Mouse (Mus musculus) lung, postnatal 10 days (tissue): ENCODE measurements at regions not wholly inside any gene's neighbourhood (a gene's known extent, or its start where the extent isn't known, plus 50 kb on each side); places are given as distances from the start of the nearest gene placed in this dataset.

Experiments
- DNase-seq: peaks from one replicate; pipeline ENCODE4 v3.0.0; 2021

GRCm38 (mm10) chr10:23052480-23053378, 232.8 kb upstream of the Tcf21 start:
- DNase-seq: peak; percentile 73

DNA sequence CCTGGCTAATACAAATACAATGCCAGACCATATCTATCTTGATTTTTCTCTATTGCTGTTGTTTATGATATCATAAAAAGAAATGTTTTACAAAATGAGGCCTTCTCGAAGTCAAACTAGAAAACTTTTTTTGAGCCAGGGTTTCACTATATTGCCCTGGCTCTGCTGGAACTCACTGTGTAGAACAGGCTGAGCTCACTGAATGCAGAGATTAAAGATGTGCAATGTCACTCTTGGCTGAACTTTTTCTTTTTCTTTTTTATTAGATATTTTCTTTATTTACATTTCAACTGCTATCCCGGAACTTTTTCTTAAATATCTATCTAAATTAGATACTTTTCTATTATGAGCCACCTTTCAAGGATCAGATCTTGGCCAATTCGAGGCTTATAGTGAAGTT, 224.5 kb upstream of the Tcf21 start:
- DNase-seq: no peak

- DNase-seq: peak; percentile 10
Measured at GRCm38 (mm10) chr10:23031491-23032126, 211.6 kb upstream of the Tcf21 start.

GRCm38 (mm10) chr10:23027961-23028360, 208.0 kb upstream of the Tcf21 start:
- DNase-seq: no peak

DNA sequence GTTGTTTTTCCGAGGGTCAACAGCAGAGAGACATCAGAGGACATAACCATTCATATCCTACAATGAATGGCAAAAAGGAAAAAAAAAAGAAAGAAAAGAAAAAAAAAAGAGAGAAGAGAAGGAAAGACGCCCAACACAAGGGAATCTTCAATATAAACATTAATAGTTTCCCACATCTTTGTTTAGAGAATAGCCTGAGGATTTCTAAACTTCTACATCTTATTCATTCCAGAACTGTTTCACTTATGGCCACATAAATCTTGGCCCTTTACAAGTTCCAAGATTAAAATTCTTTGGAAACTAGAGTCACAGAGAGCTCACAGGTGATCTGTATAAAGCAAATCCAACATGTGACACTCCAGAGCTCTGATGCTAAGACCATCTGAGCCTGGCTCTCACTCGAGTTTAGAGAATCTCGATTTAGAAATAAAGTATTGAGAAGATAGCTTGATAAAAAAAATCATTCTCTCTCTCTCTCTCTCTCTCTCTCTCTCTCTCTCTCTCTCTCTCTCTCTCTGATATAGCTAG, 197.2 kb upstream of the Tcf21 start:
- DNase-seq: no peak

DNA sequence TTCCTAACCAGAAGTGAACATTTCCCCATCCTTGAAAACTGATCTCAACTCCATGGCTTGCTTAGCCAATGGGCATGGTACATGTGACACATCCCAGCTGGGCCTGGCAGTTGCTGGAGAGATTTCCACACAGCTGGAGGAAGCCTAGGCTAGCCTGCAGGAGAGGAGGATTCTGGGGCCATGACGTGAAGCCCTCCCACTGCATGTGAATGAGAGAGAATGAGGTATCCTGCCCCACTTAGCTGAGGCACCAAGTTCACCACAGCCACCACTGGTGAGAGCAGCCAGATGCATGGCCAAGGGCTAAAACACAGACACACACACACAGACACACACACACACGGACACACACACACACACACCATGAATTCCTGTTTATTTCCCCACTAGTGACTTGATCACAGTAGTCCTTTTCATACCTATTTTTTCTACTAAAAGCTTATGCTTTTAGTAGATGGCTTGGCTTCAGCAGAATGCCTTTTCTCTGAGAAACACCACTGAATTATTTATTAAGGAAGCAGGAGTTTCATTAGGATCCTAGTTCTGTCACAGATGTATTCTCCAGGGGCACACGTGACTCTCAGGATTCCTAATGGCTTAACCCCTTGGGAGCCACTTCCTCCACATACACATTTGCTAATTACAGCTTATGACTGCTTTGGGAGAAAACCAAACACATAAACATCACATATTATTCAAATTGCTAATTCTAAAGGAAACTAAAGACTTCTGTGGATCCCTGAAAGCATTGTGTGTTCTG, 196.1 kb upstream of the Tcf21 start:
- DNase-seq: peak; percentile 38

GRCm38 (mm10) chr10:23010715-23011114, 190.7 kb upstream of the Tcf21 start:
- DNase-seq: peak; percentile 14

DNA sequence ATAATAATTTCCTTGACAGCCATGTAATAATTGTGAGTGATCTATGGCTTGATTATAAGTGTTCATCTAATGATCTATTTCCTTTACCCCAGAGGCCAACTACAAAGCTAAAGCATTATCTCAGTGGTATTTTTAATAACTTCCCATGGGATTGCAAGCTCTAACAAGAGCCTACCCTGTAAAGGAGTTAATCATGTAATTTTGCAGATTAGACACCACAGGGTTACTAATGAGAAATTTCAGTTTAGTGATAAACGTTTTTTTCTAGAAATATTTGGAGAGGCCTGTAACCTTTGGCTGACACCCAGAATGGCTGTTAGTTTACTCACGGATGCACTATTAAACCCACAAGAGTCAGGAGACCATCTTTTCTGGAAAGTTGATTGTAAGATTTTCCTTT, 190.2 kb upstream of the Tcf21 start:
- DNase-seq: peak; percentile 34

DNA sequence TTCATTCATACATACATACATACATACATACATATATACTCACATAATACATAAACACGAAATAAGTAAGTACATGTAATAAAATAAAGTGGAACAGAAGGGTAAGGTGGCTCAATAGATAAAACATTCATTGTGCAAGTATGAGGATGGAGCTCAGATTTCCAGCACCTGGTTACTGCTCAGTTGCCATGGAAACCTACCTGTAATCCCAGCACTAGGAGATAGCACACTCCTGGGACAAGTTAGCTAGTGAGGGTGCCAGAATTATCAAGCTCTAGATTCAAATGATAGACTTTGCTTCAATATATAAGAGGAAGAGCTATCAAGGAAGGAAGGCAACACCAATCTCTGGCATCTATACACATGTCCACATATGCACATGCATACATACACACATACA, 184.8 kb upstream of the Tcf21 start:
- DNase-seq: no peak

DNA sequence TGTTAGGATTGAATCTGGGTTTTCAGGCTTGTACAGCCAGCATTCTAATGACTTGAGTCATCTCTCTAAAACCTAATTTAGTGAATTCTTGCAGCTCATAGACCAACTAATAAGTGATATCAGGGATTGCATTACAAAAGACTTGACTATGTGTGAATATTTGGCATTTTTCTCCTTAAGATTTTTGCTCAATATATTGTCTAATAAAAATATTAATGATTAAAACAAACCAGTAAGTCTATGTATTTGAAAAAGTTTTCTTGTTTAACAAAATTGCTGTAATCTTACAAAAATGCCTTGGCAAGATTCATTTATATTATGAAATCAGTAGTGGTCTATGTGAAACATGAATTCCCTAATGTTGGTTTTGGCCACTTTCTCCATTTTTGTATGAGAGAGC, 183.7 kb upstream of the Tcf21 start:
- no peak for DNase-seq

DNA sequence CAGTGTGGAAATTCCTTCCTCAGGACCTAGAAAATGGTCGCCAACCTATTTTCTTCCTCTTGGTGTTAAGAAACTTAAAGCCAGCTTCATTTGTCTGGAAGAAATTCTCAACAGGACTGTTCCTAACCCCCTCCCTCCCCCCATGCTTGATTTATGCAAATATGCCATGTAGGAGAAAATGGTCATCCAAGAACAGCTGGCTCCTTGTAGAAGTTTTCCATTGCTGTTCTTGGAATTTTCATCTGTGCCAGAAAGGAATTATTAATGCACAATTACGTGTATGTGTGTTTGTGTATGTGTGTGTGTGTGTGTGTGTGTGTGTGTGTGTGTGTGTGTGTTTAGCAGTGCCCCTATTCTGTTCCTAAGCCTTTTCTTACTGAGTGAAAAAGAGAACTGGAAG, 178.6 kb upstream of the Tcf21 start:
- no peak for DNase-seq

DNA sequence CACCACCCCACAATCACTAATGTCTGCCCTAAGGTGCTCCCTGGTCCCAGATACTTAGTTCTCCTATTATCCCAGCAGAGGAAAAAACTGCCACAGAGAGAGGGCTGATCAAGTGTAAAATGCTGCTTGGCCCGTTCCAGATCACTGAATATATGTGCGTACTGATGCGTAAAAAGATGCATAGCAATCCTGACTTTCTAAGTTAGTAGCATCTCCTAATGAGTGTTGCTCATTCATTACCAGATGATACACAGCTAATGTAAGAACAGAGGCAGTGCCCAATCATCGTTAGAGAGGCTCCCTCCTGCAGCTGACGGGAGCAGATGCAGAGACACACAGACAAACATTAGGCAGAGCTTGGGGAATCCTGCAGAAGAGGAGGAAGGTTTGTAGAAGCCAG, 177.6 kb upstream of the Tcf21 start:
- DNase-seq: no peak

DNA sequence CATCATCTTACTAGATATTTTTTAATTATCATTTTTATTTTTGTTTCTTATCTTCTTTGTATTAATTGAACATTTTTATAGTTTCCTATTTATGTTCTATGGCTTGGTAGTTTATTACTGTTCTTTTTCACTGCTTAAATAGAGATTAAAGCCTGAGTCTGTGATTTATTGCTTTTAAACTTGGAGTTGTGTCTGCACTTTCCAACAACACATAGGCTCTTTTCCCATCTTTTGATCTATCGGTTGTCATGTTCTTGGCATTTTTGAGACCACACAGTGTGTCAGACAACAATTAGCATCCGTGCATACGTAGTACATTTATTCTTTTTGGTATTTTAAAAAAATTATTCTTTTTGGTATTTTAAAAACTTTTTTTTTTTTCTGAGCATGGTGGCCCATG, 173.2 kb upstream of the Tcf21 start:
- DNase-seq: no peak

DNA sequence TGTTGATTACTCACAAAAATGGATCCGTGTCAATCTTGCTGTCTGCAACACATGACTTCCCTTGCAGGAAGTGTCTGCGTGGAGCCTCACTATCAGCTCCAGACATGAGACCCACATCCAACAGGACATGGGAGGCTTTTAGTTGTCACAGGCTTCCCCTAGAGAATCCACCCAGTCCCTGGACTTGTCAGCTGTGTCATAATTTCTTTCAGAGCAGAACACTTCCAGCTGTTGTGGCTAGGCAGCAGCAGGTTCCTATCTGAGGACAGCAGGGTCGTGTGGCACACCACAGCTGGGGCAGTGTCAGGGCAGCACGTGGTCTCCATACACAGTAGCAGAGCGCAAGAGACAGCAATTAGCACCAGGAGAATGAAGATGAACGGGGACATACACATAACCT, 161.8 kb upstream of the Tcf21 start:
- peak; percentile 59 for DNase-seq

GRCm38 (mm10) chr10:22978442-22978841, 158.5 kb upstream of the Tcf21 start:
- no peak for DNase-seq

DNA sequence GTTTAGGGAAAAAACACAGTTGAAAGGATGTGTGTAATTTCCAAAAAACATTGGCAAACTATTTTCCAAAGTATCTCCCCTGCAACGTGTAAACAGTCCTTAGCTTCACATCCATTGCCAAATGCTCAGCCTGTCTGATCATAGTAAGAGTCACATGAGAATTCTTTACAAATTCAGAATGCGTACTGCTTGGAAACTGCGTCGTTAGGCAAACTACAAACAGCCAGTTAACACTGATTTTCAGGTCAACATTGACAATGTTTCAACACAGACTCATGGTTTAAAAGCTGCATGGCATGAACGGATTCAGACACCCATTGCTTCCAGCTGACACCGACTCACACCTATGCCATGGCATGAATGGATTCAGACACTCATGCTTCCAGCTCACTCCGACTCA, 137.0 kb upstream of the Tcf21 start:
- DNase-seq: no peak

DNA sequence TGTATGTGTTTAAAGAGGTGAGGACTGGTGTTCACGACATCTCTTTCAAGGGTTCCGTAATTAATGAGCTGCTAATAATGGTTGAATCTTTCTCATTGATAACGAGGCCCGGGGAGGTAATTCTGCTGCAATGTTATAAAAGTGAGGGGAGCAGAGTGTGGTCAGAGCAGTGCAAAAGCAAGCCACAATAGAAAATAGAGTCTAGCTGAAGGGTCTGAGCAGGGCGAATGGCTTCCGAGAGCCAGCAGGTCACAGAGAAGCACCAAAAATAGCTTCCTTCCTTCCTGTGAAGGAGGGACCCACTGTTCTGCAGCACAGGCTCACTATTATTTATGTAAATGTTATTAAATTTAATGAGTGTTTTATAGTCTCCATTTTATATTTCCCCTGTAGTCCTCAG, 133.3 kb upstream of the Tcf21 start:
- no peak for DNase-seq

- no peak for DNase-seq
Measured at GRCm38 (mm10) chr10:22944247-22944646, 124.3 kb upstream of the Tcf21 start.

DNA sequence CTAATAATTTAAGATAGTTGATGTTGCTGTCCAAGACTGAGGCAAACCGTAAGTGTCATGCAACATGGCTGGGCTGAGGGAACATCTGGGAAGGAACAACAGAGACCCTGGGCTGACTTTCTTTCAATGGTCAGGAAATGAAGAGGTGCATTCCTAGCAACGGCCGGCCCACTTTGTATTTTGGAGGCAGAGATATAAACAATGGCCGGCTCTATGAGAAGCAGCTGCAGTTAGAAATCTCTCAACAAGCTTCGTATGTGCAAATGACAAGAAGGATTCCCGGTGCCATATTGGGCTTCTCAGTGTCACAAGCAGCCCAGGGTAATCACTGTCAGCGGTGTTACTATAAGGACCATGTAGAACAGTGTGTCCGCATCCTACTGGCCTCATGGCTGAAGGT, 108.0 kb upstream of the Tcf21 start:
- peak; percentile 65 for DNase-seq

DNA sequence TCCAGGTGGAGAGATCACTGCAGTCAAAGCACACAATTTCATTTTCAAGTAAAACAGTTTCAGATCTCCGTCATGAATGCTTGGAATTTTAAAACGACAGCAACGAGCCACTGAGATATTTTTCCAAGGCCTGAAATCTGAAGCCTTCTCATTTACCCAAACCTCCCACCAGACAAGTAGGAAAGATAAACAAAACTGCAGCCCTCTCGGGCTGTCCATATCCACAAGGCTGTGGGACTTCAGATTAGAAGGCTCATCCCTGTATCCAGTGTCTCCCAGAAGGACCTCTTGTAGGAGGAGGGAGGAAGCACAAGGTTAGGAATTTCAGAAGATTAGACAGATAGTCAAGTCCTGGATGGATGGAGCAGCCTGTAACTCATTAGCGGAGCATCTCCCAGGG, 106.1 kb upstream of the Tcf21 start:
- no peak for DNase-seq

GRCm38 (mm10) chr10:22921035-22921965, 101.3 kb upstream of the Tcf21 start:
- no peak for DNase-seq

- no peak for DNase-seq
Measured at GRCm38 (mm10) chr10:22919869-22920268, 99.9 kb upstream of the Tcf21 start.
